Mouse (Mus musculus): Measurements from ENCODE around the gene Btbd35f6. TPM values are rescaled to one million over a fixed set of nuclear protein-coding genes. Genes with fewer than 3 reads are reported as not detected.

Btbd35f6 gene
- not detected in 2 replicates for total RNA-seq (2023)

DNA sequence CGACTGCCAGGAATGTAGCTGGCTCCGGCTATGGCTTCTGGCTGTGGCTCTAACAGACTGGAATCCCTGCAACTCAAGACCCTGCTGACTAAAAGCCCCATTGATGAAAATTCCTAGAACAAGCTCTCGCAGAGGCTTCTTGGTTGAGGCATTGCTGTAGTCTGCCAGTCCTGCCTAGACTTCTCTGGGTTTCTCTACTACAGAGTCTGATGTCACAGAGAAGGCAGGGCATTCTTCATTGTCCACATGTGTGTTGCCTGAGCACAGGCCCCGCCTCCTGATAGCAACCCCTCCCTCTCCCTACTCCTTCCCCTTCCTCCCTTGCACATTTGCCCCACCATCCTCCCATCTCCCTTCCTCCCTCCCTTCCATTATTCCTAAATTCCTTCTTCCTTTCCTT lies at the start of gene Btbd35f6:
Gene Btbd35f6, minus strand, starts transcription at position 101 of the 400 bp plus-strand sequence.

DNA sequence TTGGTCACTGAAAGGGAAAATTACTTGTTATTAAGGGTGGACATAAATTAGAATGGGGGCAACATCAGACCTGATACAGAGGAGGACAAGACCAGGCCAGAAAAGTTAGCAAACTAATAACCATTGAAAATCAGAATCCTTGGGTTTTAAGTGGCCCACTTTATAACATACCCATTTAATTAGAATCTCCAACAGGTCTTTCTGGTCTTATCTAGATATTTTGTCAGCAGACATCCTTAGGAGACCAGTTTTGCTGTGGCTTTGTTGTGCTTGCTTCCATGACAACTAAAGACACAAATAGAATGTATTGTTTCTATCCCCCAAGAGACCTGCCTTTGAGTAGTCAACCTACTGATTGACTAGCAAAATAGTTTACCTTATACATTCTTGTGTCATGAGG lies 30.4 kb upstream of the Btbd35f6 start, which contains the start of gene Gm21870:
Gene Gm21870, minus strand, starts transcription at position 101 of the 400 bp plus-strand sequence.

Other genes with a start within 250 kb of the Btbd35f6 start
- gene Gm21870, start 30.3 kb upstream of the Btbd35f6 start, total RNA-seq (2023) = not detected in 2 replicates
- gene Btbd35f9, start 205.0 kb upstream of the Btbd35f6 start, total RNA-seq (2023) = not detected in 2 replicates

All from neutrophil, adult 65 days (primary cell).